Mouse (Mus musculus) megakaryocyte, embryonic 14.5 days (primary cell): ENCODE data around the gene Slc41a2.

Source experiments
- FLI1 ChIP-seq: IDR thresholded peaks from 2 replicates; pipeline ENCODE4 v1.6.1; 2012; ENCODE audit warnings: low read length, inconsistent platforms, mixed read lengths
- GATA1 ChIP-seq: IDR thresholded peaks from 3 replicates; pipeline ENCODE4 v1.6.1; 2012; ENCODE audit warnings: mixed read lengths, low read length, inconsistent platforms, borderline replicate concordance

DNA sequence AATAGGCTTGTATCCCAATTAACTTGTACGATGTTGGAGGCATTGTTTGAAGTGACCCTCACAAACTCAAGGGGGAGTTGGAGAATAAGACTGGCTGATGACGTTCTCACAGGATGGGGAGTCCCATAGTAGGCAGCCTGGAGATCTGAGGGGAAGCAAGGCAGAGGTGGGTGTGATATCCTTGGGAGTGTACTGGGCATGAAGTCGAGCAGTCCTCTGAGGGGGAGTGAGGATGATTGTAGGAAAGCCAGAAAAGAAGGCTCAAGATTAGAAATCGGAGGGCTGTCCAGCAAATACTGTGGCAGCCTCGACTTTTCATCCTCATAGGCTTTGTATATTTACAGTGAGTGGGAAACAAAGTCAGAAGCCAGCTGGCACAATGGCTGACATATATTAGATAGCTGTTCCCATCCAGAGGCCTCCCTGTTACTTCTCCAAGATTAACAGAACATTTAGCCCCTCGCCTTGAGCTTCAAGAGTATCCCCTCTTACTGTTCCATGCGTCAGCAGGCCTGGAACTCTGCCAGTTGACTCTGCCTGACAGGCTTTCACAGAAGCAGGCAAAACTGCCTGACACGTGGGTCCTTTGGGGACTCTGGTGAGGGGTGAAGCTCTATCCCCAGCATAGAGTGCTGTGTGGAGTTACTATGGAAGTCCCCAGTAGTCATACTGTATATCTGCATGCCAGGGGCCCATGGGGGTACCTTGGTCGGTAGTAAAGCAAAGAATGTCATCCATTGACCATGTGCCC lies 40.6 kb upstream of the Slc41a2 start:
- TF ChIP-seq FLI1 (no peak), GATA1 (no peak)
